Mouse (Mus musculus) small intestine, adult 2 months (tissue): ENCODE results near the gene Sdccag8.

Experiments used
- CTCF ChIP-seq: fragments of 200-500 bp; IDR thresholded peaks from 2 replicates; pipeline ENCODE4 v1.5.1; 2012; ENCODE audit warnings: low read depth, mild to moderate bottlenecking, control low read depth, inconsistent platforms, low read length, moderate library complexity, mixed read lengths; ENCODE audit not compliant: insufficient replicate concordance, insufficient read length; ENCODE audit errors: extremely low read depth
- POLR2A ChIP-seq: fragments of 200-500 bp; IDR thresholded peaks from 2 replicates; pipeline ENCODE4 v1.6.1; 2012; ENCODE audit warnings: low read depth, mild to moderate bottlenecking, control low read depth, inconsistent platforms, low read length, moderate library complexity

DNA sequence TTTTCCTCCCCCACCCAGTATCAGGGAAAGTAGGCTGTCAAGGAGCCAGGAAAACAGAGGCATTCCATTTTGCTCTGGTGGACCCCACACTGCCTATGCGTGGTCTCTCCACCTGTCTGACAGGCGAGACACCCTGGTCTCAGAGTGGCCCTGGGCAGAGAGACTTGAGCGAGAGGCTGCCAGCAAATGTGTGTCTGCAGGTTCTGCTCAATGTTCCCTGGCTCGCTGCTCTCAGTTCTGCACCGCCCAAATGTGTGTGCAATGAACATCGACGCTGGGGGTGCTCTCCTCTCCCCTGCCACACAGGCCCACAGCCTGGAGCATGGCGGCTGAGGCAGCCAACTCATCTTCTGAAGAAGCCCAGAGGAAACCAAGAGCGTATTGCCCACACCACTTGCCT lies 112.9 kb downstream of the Sdccag8 start:
- TF ChIP-seq CTCF: no peak
- TF ChIP-seq POLR2A: no peak
